In the genomic region with DNA sequence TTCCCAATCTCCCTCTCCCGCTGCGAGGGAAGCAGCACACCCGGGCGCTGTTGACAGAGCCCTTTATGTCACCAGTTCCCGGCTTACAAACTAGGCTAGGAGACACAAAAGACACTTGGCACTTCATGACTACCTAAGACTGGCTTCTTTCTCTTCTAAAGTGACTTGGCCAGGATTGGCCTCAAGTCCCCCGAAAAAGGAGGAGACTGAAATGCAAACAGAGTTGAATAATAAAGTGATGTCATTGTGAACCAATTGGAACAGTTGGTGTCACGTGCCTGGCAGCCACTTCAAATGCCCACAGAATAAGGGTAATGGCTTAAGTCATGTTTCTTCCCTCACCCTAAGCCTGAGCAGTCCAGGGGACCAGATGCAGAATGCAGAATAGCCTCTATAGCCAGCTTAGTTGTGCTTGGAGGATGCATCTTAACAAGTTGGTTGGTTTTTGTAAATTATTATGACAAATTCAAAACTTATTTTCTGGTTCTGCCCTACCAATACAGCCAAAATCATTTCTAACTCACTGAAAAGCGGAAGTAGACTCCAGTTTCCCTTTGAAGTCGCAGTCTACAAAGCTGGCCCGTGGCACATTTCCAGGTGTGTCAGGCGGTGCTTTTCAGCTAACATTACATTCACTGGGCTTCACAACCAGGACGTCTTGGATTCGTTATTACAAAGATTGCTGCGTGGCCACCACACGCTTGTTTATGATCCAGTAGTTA, we compare ENCODE assay signal across 9 mouse cellular contexts.
DNase-seq lines count a peak whose midpoint lies in the region; ATAC-seq and TF ChIP-seq lines count a peak whose summit lies in the region.
"Had no signal": no experiment of that assay in that cellular context is flagged by ENCODE, and none has a peak within 500 bp of the region (broad histone marks: within the 10 kb centered on the region; RNA-seq: fewer than 3 reads in every experiment).

No protein-coding gene starts in this region.

- no peaks in the 10 kb centered on the region for H3K27me3 ChIP-seq in forebrain, embryonic 15.5 days
- no peaks in the 10 kb centered on the region for H3K27me3 ChIP-seq in midbrain, embryonic 15.5 days (replicated peaks)
- H3K27me3 ChIP-seq in liver, postnatal 0 days (ENCODE audit: insufficient read depth, low read length), result peaks cover 39% of the 10 kb centered on the region

- TF ChIP-seq CTCF in liver, postnatal 0 days (IDR thresholded peaks at IDR 0.05; ENCODE audit: low read depth), result no peak

- 34% methylated on average over 15 of the region's 15 CpGs for WGBS in forebrain, embryonic 15.5 days
- 64% methylated on average over 15 of the region's 15 CpGs for WGBS in midbrain, embryonic 15.5 days
- WGBS in liver, postnatal 0 days (ENCODE audit: insufficient replicate concordance), result 56% methylated on average over 15 of the region's 15 CpGs

- peak overlapping the region; percentile 32; the same call in 1 of the 2 replicates for H3K27ac ChIP-seq in forebrain, embryonic 15.5 days (replicated peaks)
- 0 out of 2 replicates have a peak overlapping the region, but pooled peaks have one; percentile 20 for H3K27ac ChIP-seq in midbrain, embryonic 15.5 days
- no peak overlapping the region for H3K27ac ChIP-seq in liver, postnatal 0 days (ENCODE audit: low read depth)
- H3K27ac ChIP-seq: liver, embryonic 14.5 days had no signal

- peak; percentile 76 for ATAC-seq in forebrain, embryonic 15.5 days (replicated peaks)
- ATAC-seq in midbrain, embryonic 15.5 days (replicated peaks), result peak; percentile 85
- no peak for ATAC-seq in liver, postnatal 0 days

- no peaks in the 10 kb centered on the region for H3K36me3 ChIP-seq in forebrain, embryonic 15.5 days
- H3K36me3 ChIP-seq in midbrain, embryonic 15.5 days (replicated peaks), result no peaks in the 10 kb centered on the region
- H3K36me3 ChIP-seq in liver, postnatal 0 days (replicated peaks; ENCODE audit: insufficient read depth, low read length), result no peaks in the 10 kb centered on the region

- TF ChIP-seq EP300 in liver, postnatal 0 days (IDR thresholded peaks at IDR 0.05; ENCODE audit: low read depth), result no peak

- peak; percentile 28 to 36 for DNase-seq in cerebellum, postnatal 14 days
- DNase-seq in cerebellum, adult 8-10 months, result no peak
- peak; percentile 43 for DNase-seq in ovary, postnatal 14 days (ENCODE audit: low spot score)
- no peak for DNase-seq in ovary, adult 18-20 months (ENCODE audit: low spot score)
- DNase-seq in kidney, postnatal 36 days, result peak; percentile 65 to 81
- no peak for DNase-seq in liver, postnatal 0 days

- no peak overlapping the region for H3K9ac ChIP-seq in forebrain, embryonic 15.5 days (replicated peaks)
- no peak overlapping the region for H3K9ac ChIP-seq in midbrain, embryonic 15.5 days
- no peak overlapping the region for H3K9ac ChIP-seq in liver, postnatal 0 days (replicated peaks)
- H3K9ac ChIP-seq: liver, embryonic 14.5 days had no signal

- no peak overlapping the region for H3K4me2 ChIP-seq in forebrain, embryonic 15.5 days (replicated peaks)
- H3K4me2 ChIP-seq in midbrain, embryonic 15.5 days, result no peak overlapping the region
- no peak overlapping the region for H3K4me2 ChIP-seq in liver, postnatal 0 days (ENCODE audit: low read depth, low read length)

- no peak overlapping the region for H3K4me3 ChIP-seq in forebrain, embryonic 15.5 days
- H3K4me3 ChIP-seq in midbrain, embryonic 15.5 days, result no peak overlapping the region
- no peak overlapping the region for H3K4me3 ChIP-seq in liver, postnatal 0 days (ENCODE audit: low read depth, low read length)

- H3K4me1 ChIP-seq in forebrain, embryonic 15.5 days, result peaks cover 21% of the 10 kb centered on the region
- H3K4me1 ChIP-seq in midbrain, embryonic 15.5 days, result peaks cover 16% of the 10 kb centered on the region; the same call in 1 of the 2 replicates
- no peaks in the 10 kb centered on the region for H3K4me1 ChIP-seq in liver, postnatal 0 days (ENCODE audit: insufficient read depth)

- no peaks in the 10 kb centered on the region for H3K9me3 ChIP-seq in forebrain, embryonic 15.5 days
- H3K9me3 ChIP-seq in midbrain, embryonic 15.5 days, result no peaks in the 10 kb centered on the region
- no peaks in the 10 kb centered on the region for H3K9me3 ChIP-seq in liver, postnatal 0 days (ENCODE audit: low read length)

Comparison
In these comparisons a context has a peak if more than half of its experiments do, and no peak if none do; other contexts are left out.
1. DNase-seq: peak in cerebellum, postnatal 14 days (2 of 2), ovary, postnatal 14 days (single experiment) and kidney, postnatal 36 days (2 of 2); none in cerebellum, adult 8-10 months (single experiment), ovary, adult 18-20 months (single experiment) and liver, postnatal 0 days (single experiment).